Mouse (Mus musculus) cortical plate, adult 2 months (tissue): Measurements from ENCODE around the gene Zdbf2. TPM values are rescaled to one million over a fixed set of nuclear protein-coding genes. Genes with fewer than 3 reads are reported as not detected.

ENCODE experiments used
- H3K27ac ChIP-seq: fragments of 200-500 bp; 2 replicates; pipeline ENCODE4 v1.5.1; 2012; ENCODE audit warnings: low read length, control low read depth, inconsistent platforms; ENCODE audit not compliant: insufficient read depth
- H3K4me1 ChIP-seq: fragments of 200-500 bp; 2 replicates; pipeline ENCODE4 v1.6.1; 2011; ENCODE audit warnings: low read length; ENCODE audit not compliant: control insufficient read depth, insufficient read depth
- H3K4me3 ChIP-seq: fragments of 200-500 bp; 2 replicates; pipeline ENCODE4 v1.5.1; 2011; ENCODE audit warnings: mild to moderate bottlenecking, low read length, control low read depth; ENCODE audit not compliant: insufficient read depth
- CTCF ChIP-seq: fragments of 200-500 bp; IDR thresholded peaks from 2 replicates; pipeline ENCODE4 v1.5.1; 2011; ENCODE audit warnings: mild to moderate bottlenecking, control low read depth, low read length; ENCODE audit not compliant: insufficient read depth; ENCODE audit errors: extremely low read depth
- POLR2A ChIP-seq: fragments of 200-500 bp; IDR thresholded peaks from 2 replicates; pipeline ENCODE4 v1.6.1; 2011; ENCODE audit warnings: mild to moderate bottlenecking, low read length, control low read depth; ENCODE audit not compliant: insufficient read depth; ENCODE audit errors: extremely low read depth
- polyA plus RNA-seq: library from polyadenylated mRNA; depleted of rRNA; stranded (reverse); fragments of >200 nt; gene quantifications from 2 replicates; pipeline ENCODE4 v1.2.3, GENCODE M21; 2012; rRNA removed

The Zdbf2 gene
- 4.5 and 5.2 TPM in 2 replicates for polyA plus RNA-seq

- H3K27ac ChIP-seq = peak within 1 kb of the TSS; percentile 84; the same call in 1 of the 2 replicates
- TF ChIP-seq POLR2A (0 out of 2 replicates have a peak, but pooled peaks have one; percentile 31), CTCF (no peak)
Measured at GRCm38 (mm10) chr1:63272741-63273338, at the start of gene Zdbf2. Zdbf2 (plus strand) TSS chr1:63273265.

DNA sequence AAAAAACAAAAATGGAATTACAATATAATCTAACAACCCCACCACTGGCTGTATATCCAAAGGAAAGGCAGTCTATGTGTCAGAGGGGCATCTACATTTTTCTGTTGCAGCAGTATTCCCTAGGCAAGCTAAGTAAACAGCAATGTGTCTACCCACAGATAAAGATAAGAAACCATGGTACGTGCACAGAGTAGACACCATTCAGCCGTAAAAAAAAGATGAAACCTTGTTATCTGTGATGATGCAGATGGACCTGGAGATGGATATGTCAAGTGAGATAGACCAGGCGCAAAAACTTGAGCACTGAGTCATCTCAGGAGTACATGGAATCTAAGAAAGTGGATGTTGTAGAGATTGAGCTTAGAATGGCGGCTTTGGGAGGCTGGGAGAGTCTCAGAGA is 48.1 kb upstream of the Zdbf2 start:
- TF ChIP-seq CTCF (no peak), POLR2A (no peak)
- H3K27ac ChIP-seq = no peak overlapping the region

More at GRCm38 (mm10) chr1:63272741-63273338, at the start of gene Zdbf2:
- no peaks in the 10 kb centered on the region for H3K4me1 ChIP-seq
- peak within 1 kb of the TSS; percentile 55 for H3K4me3 ChIP-seq

GRCm38 (mm10) chr1:63225890-63226289 is 47.2 kb upstream of the Zdbf2 start:
- Histone ChIP-seq H3K27ac (no peak overlapping the region), H3K4me1 (no peaks in the 10 kb centered on the region), H3K4me3 (no peak overlapping the region)
- no peak for TF ChIP-seq POLR2A
- TF ChIP-seq CTCF = no peak

More for the DNA sequence above, 48.1 kb upstream of the Zdbf2 start:
- Histone ChIP-seq H3K4me3 (no peak overlapping the region), H3K4me1 (no peaks in the 10 kb centered on the region)

GRCm38 (mm10) chr1:63227241-63227640 is 45.8 kb upstream of the Zdbf2 start:
- TF ChIP-seq POLR2A = no peak
- no peak for TF ChIP-seq CTCF
- H3K4me3 ChIP-seq = no peak overlapping the region
- no peak overlapping the region for H3K27ac ChIP-seq
- H3K4me1 ChIP-seq = no peaks in the 10 kb centered on the region

DNA sequence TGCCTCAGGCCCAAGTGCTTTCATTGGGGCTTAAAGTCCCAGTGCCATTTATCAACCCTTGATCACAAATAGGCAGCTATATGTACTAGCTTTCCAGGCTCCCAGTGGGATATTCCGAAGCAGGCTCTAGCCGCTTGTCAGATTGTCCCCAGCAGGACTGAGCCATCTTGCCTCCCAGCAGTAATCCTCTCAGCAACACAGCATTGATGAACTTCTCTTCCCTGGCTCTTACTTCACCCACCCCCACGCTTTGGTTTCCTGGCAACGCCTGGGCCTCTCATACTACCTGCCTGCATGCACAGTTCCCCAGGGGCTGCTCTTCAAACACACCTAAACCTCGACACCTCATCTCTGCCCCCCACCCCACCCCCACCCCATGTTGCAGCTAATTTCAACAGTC is 35.7 kb upstream of the Zdbf2 start:
- TF ChIP-seq POLR2A (no peak), CTCF (no peak)
- Histone ChIP-seq H3K27ac (no peak overlapping the region), H3K4me3 (no peak overlapping the region), H3K4me1 (no peaks in the 10 kb centered on the region)

DNA sequence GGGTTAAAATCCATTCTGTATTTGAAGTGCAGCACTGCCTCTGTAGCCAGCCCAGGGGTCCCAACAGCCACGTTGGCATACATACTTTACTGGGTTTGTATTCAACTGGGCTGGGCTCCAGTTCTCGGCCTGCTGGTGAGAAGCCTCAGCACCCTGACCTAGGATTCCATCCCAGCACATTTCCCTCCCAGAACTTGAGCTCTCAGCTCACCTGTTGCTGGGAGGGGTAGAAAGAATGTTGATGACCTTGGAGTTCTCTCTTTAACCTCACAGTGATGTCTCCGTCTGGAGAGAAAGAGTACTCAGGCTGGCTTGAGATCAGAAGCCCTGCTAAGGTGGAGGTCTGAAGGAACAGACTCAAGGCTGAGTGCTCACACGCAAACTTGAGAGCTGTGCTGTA is 33.8 kb upstream of the Zdbf2 start:
- H3K4me3 ChIP-seq = no peak overlapping the region
- no peaks in the 10 kb centered on the region for H3K4me1 ChIP-seq
- H3K27ac ChIP-seq = no peak overlapping the region
- TF ChIP-seq POLR2A (no peak), CTCF (no peak)

DNA sequence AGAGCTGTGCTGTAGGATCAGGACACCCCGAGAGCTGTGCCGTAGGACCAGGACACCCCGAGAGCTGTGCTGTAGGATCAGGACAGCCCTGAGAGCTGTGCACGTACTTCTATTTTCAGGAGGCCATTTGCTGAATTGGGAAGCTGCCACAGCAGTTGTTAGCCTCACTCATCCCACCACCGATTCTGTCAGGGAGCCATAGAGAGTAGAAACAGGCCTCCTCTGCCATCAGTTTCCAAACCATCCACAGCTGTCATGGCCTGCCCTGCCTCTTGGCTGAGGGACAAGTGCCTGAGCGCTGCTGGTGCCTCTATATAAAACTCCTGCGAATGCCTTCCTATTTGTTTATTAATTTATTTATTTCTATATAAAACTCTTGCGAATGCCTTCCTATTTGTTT is 33.3 kb upstream of the Zdbf2 start:
- H3K27ac ChIP-seq = no peak overlapping the region

DNA sequence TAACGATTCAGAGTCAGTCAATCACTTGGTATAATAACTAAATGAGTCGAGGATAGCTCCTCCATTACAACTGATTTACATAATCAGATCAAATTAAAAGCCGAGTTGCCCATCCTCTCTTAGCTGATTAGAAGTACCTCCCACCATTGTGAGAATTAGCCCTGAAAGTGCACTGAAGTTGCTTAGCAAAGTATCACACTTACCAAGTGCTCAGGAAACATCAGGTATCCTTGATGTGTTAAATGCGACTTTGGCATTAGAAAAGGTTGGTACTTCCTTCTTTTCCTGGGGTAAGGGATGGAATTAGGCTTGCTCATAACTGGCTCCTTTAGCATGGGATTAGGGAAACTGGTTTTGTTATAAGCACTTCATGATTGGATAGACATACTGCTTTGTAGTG is 29.2 kb upstream of the Zdbf2 start:
- no peak overlapping the region for H3K4me3 ChIP-seq
- H3K27ac ChIP-seq = no peak overlapping the region
- TF ChIP-seq CTCF (no peak), POLR2A (no peak)
- no peaks in the 10 kb centered on the region for H3K4me1 ChIP-seq

More for the DNA sequence above, 33.3 kb upstream of the Zdbf2 start:
- Histone ChIP-seq H3K4me1 (no peaks in the 10 kb centered on the region), H3K4me3 (no peak overlapping the region)
- no peak for TF ChIP-seq CTCF
- TF ChIP-seq POLR2A = no peak

DNA sequence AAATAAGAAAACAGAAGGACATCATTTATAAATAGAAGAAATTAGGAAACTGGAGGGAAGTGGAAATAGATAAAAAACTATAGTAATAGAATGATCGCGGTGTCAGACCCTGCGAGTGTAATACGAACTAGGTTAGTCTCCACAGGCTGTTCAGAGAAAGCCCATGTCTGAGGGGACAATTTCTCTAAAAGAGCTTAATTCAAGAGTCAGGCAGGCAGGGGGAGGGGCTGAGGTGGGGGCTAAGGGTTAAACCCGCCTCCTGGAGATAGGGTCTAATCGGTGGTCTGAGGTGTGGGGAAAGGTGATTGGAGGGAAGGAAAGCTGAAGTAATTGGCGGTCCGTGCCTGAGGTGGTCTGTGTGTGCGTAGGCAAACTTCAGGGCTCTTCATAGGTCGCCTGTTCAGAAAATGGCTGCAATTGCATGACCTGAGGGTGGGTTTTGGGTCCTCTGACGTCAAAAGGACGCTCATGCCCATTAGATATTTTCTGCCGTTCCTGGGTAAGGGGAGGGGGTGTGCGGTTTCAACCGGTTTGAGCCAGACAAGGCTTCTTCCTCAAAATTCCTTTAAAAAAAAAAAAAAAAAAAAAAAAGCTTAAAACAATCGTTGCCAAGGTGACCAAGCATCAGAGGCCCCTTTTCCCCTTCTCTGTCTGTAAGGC is 26.1 kb upstream of the Zdbf2 start:
- Histone ChIP-seq H3K4me1 (no peaks in the 10 kb centered on the region), H3K4me3 (no peak overlapping the region), H3K27ac (no peak overlapping the region)
- TF ChIP-seq POLR2A (no peak), CTCF (no peak)

GRCm38 (mm10) chr1:63247831-63248359 is 25.2 kb upstream of the Zdbf2 start:
- Histone ChIP-seq H3K27ac (no peak overlapping the region), H3K4me1 (no peaks in the 10 kb centered on the region), H3K4me3 (no peak overlapping the region)
- TF ChIP-seq CTCF (no peak), POLR2A (no peak)
